Mouse (Mus musculus) colon, adult 2 months (tissue): ENCODE measurements around the gene Mtcl1. TPM values are rescaled to one million over a fixed set of nuclear protein-coding genes. Genes with fewer than 3 reads are reported as not detected.

Source experiments
- polyA plus RNA-seq: library from polyadenylated mRNA; depleted of rRNA; stranded (reverse); fragments of >200 nt; gene quantifications from 2 replicates; pipeline ENCODE4 v1.2.3, GENCODE M21; 2012; rRNA removed

Gene Mtcl1
- 3.9 and 4.5 TPM in 2 replicates for polyA plus RNA-seq

GRCm38 (mm10) chr17:66449460-66450341 lies at the start of gene Mtcl1:
TSS of gene Mtcl1 (minus strand) at chr17:66449750.

Other genes starting within 250 kb of the Mtcl1 start
- 72.6 and 80.7 TPM in 2 replicates for gene Rab12, start 70.0 kb upstream of the Mtcl1 start, polyA plus RNA-seq
- gene Themis3, start 144.9 kb upstream of the Mtcl1 start, polyA plus RNA-seq = 16.7 and 18.5 TPM in 2 replicates